Mouse (Mus musculus): ENCODE data around the gene Dcp1a.

DNA sequence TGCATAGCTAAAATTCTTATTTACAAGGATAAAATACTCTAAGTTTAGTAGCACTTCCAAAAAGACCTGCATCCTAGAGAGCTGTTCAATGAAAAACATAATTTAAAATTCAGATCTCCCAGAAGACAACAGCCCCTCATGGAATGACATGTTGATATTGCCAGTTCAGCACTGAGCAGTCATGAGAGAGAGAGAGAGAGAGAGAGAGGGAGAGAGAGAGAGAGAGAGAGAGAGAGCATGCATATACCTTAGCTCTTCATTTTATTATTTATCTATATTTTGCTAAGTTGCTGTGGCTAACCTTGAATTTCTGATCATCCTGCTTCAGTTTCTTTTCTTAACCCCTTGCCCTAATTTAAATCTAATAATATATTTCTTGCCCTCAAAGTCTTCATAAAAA lies 83.0 kb downstream of the Dcp1a start:
- TF ChIP-seq CTCF (IDR thresholded peaks at IDR 0.05; ENCODE audit: borderline replicate concordance, insufficient read depth, low read depth, low read length) = no peak
- no peak for TF ChIP-seq POLR2A (IDR thresholded peaks at IDR 0.05; ENCODE audit: borderline replicate concordance, insufficient read depth, low read length)

Measured in cerebellum, adult 2 months (tissue).